Mouse (Mus musculus): Measurements from ENCODE around the gene F7.
"Not testable (repeated sequence)": the region's sequence is repeated elsewhere in the genome, so short reads cannot be mapped to it uniquely, and the experiment has no call there.

Gene F7

DNA sequence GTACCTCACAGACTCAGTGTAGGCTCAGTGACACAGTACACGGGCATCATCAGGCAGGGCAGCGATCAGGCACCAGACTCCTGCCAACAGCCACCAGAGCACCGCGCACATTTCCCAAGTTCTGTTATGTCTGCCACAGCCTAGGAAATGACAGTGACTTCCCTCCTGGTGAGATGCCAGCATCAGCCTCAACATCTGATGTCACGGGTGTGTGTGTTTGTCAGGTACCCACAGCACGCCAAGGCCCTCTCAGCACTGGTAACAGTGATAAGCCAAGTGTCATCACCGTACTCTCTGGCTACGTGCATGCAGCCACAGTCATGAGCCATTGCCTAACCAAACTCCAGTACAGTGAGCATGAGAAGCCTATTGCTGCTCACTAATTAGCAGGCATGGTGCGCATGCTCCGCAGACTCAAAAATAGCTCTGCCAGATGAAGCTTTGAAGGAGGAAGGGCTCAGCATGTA lies 10.5 kb downstream of the F7 start:
- DNase-seq (ENCODE audit: low spot score) = no peak

DNA sequence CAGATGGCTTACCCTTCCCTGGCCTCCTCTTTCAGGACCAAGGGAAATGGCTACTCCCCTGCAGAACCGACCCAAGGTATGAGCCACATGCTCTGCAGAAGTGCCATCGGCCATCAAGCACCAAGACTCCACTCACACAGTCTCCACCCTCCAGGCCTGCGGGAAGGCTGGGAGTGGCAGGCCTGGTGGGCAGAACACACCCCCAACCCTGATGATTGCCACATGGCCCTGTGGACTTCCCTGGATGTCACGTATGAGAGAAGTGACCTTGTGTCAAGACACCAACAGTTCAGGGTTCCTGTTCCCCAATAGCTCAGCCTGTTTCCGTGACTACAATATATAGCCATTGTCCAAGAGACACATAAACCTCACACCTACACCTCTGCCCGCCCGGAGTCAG lies 11.2 kb downstream of the F7 start, which contains the start of gene F10:
TSS of gene F10 (plus strand) at position 294 of the 400 bp plus-strand sequence.
- DNase-seq (ENCODE audit: low spot score) = no peak

DNA sequence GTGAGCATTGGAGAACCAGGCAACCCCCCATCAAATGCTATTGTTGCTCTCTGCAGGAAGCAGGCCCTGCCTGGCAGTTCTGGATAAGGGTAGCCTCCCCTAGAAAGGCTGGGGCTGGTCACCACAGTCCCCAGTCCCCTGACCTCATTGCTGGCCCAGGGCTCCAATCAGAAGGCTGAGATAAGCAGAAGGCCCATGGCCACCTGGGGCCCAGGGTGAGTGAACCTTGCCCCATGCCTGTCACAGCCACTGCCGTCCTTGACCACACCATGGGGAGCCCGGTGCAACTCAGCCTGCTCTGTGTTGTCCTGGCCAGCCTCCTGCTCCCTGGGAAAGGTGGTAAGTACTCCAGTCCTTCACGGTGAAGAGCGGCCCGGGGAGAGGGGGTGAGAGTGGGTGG lies 11.7 kb downstream of the F7 start:
- DNase-seq (ENCODE audit: low spot score) = no peak

DNA sequence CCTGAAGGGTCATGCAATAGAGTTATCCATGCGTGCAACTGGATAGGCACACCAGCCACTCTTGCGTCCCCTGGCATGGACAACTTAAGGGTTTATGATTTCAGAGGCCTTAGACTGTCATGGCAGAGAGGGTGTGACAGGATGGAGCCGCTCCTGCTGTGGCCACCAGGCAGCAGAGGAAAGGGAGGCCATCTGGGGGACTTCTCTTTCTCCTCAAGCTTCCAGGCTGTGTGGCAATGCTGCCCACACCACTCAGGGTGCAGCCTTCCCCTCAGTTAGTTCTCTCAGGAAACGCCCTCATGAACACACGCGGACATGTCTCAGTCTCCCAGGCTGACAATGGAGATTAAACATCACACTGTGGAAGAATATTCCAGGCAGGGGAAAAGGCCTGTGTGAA lies 13.2 kb downstream of the F7 start:
- DNase-seq (ENCODE audit: low spot score) = no peak

DNA sequence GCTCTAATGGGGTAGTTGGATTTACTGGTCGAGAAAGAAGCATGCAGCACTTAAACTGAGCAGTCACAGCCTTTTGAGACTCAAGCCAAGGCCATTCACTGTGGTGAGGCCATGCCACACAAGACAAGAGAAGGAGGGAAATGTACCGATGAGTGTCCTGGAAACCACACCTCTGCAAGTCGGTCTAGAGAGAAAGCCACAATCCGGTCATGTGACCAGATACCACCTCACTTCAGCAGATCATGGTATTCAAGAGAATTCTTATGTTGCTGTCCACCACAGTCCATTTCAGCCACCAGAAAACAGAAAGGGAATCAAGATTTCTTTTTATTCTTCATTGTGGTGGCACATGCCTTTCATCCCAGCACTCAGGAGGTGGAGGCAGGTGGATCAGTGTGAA lies 15.6 kb downstream of the F7 start:
- DNase-seq (ENCODE audit: low spot score) = no peak

DNA sequence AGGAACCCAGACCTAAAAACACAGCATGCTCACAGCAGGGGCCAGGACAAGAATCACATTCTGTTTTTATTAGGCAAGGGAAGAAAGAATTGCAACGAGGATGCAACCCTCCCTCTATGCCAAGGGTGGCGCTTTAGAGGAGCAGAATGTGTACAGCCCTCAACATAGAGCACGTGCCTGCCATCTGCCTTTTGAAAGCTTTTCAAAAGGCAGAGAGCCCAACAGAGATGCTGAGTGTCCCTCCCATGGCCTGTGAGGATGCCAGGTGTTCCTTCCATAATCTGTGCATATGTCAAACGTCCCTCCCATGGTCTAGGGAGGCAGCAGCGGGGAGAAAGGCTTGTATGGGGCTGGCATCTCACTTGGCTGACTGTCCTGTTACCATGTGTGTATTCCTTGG lies 21.8 kb downstream of the F7 start:
- no peak for DNase-seq (ENCODE audit: low spot score)

DNA sequence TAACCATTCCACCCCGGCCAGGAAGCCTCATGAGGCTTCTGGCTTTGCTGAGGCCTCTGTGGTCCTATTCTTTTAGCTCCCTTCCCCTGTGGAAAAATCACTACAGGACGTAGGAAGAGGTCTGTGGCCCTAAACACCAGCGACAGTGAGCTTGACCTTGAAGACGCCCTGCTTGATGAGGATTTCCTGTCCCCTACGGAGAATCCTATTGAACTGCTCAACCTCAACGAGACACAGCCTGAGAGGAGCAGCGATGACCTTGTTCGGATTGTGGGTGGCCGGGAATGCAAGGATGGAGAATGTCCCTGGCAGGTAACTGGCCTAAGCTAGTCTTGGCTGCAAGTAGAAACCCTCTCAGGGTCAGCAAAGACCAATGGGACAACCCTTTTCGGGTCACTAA lies 24.7 kb downstream of the F7 start:
- DNase-seq (ENCODE audit: low spot score) = no peak

DNA sequence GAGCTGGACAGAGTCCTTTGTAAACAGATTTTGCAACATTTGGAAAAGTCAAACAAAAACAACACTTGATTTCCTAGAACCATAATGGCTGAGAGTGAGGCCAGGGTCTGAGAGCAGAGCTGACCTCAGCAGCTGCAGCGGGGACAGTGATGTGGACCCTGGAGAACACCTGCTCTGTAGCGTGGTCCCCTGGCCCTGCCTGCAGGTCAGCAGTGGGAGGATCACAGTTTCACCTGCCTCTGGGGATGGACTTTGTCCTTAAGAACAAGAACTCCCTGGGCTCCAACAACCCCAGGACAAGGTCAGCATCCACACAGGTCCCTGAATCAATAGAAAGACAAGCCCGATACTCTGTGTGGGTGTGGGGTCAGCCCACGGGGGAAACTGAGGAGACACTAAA lies 31.5 kb downstream of the F7 start:
- DNase-seq (ENCODE audit: low spot score) = no peak

DNA sequence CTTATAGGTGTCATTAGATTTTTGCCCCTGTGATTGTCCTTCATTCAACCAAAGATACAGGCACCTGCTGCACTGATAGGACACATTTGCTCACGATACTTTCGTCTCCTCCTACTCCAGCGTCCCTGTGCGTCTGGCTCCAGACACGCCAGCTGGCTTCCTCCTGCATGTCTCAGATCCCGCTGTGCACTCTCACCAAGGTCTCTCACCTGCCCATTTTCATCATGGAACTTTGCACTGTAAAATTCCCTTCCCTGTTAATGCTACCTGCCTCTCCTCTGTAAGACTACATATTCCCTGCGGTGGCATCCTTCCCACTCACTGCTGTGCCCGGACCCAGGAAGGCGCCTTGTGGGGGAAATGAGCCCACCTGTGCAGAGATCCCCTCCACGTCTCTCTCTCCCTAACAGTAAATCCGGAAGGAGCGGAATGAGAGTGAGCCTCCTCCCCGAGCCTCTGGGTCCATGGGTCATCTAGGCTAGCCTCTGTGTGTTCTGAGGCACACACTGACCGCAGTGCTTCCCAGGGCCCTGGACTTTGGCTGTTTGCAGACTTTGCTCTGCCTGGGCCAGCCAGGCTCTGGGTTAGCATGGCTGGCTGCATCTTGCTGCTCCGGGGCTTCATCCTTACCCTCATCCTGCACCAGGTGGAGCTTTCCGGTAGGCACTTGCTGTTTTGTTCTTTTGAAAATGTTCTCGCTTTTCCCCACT lies 34.8 kb downstream of the F7 start, which contains the start of gene Proz:
TSS of gene Proz (plus strand) at position 474 of the 710 bp plus-strand sequence.
- no peak for DNase-seq (ENCODE audit: low spot score)

DNA sequence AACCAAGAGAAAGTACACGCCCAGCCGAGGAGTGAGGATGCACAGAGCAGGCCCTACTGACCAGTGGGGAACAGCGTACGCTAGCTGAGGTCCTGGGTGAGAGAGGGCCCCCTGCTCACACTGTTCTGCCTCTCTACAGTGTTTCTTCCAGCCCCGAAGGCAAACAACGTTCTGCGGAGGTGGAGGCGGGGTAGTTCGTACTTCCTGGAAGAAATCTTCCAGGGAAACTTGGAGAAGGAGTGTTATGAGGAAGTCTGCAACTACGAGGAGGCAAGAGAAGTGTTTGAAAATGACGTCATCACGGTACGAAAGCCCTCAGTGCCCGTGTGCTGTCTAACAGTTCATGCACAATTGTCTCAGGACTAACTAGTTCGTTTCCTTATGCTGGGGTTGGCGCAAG lies 37.3 kb downstream of the F7 start:
- DNase-seq (ENCODE audit: low spot score) = no peak

DNA sequence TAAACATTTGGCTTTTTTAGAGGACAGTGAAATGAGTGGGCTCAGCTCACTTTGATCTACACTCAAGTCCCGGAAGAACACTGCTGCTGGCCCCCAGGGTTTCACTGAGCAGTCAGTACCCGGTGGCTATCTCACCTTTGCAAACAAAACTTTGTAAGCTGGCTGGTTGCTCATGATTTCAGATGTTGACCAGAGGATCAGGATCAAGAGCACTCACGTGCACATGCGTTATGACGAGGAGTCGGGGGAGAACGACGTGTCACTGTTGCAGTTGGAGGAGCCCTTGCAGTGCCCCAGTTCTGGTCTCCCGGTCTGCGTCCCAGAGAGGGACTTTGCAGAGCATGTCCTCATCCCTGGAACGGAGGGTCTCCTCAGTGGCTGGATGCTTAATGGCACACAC lies 47.4 kb downstream of the F7 start:
- no peak for DNase-seq (ENCODE audit: low spot score)

DNA sequence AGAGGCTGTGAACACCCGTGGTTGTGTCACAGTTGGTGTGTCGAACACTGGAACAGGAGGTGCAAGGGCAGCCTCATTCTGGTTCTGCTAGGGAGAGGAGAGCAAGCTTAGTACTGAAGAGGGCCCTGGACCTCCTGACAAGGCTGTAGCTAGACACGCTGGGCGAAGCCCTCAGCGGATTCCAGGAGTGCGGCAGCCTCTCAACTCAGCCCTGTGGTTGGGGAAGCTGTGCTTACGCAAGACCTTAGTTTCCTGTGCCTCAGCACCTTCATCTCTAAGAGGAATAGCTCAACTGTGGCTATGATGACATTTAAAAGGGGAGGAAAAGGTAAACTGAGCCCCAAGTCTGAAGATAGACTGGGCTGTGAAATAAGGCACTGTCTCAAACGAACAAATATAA lies 49.2 kb downstream of the F7 start:
- DNase-seq (ENCODE audit: low spot score) = no peak

DNA sequence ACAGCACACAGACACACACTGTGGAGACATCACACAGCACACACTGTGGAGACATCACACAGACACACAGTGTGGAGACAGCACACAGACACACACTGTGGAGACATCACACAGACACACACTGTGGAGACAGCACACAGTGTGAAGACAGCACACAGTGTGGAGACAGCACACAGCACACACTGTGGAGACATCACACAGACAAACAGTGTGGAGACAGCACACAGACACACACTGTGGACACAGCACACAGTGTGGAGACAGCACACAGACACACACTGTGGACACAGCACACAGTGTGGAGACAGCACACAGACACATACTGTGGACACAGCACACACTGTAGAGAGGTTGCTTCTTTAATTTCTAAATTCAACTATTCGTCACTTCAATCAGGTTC lies 49.7 kb downstream of the F7 start:
- DNase-seq (ENCODE audit: low spot score) = not testable (repeated sequence)

DNA sequence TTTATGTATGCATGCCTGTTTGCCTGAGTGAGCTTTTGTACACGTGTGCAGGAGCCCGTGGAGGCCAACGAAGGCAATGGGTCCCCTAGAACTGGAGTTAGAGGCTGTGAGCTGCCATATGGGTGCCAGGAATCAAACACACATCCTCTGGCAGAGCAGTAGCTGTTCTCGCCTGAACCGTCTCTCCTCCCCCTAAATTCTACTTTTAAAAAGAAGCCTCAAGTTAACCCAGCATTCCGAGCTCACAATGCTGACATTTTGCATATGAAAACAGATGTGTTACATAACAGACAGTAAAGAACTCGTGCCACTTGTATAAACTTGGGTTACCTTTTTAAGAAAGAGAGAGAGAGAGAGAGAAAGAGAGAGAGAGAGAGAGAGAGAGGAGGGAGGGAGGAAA lies 51.7 kb downstream of the F7 start:
- no peak for DNase-seq (ENCODE audit: low spot score)
